Mouse (Mus musculus) forebrain, embryonic 10.5 days (tissue): ENCODE data around the gene Cygb. TPM values are rescaled to one million over a fixed set of nuclear protein-coding genes. Genes with fewer than 3 reads are reported as not detected.

Experiments
- DNase-seq: peaks from one replicate; pipeline ENCODE4 v3.0.0-alpha.2; 2017; ENCODE audit warnings: low spot score; ENCODE audit errors: extremely low spot score
- H3K27ac ChIP-seq: fragments of 300-500 bp; sonication (generic); 2 replicates; pipeline ENCODE4 v1.5.1; 2016; ENCODE audit warnings: mild to moderate bottlenecking
- H3K27me3 ChIP-seq: fragments of 300-500 bp; sonication (generic); 2 replicates; pipeline ENCODE4 v1.6.1; 2016; ENCODE audit warnings: mild to moderate bottlenecking; ENCODE audit not compliant: poor library complexity, severe bottlenecking
- H3K36me3 ChIP-seq: fragments of 300-500 bp; sonication (generic); replicated peaks from 2 replicates; pipeline ENCODE4 v1.6.1; 2016; ENCODE audit warnings: mild to moderate bottlenecking, moderate library complexity
- H3K4me1 ChIP-seq: fragments of 300-500 bp; sonication (generic); 2 replicates; pipeline ENCODE4 v1.6.1; 2016
- H3K4me3 ChIP-seq: fragments of 300-500 bp; sonication (generic); 2 replicates; pipeline ENCODE4 v1.5.1; 2016; ENCODE audit warnings: mild to moderate bottlenecking, moderate library complexity
- H3K9me3 ChIP-seq: fragments of 300-500 bp; sonication (generic); 2 replicates; pipeline ENCODE4 v1.6.1; 2016; ENCODE audit warnings: mild to moderate bottlenecking, moderate library complexity
- WGBS: fragments of 180-500 bp; shearing (Covaris S2); methylation state at CpG from one replicate; pipeline ENCODE4 v1.1.7; 2016; 5-methylcytosine and 5-hydroxymethylcytosine counted together
- polyA plus RNA-seq: library from polyadenylated mRNA; unstranded; fragments of >200 nt; fragmentation: Nextera tagmentation; extraction: Ambion mirVana; gene quantifications from 2 replicates; pipeline ENCODE4 v1.2.1, GENCODE M21; 2016

Cygb gene
- polyA plus RNA-seq, 1 experiment from 2014 or later = 2.5 TPM

- 86% methylated on average over 9 of the region's 9 CpGs for WGBS
- 0 out of 2 replicates have a peak overlapping the region, but pooled peaks have one; percentile 56 for H3K27ac ChIP-seq
- no peaks in the 10 kb centered on the region for H3K9me3 ChIP-seq
- H3K4me1 ChIP-seq = peaks cover 68% of the 10 kb centered on the region
- H3K27me3 ChIP-seq = peaks cover 64% of the 10 kb centered on the region
- H3K36me3 ChIP-seq = no peaks in the 10 kb centered on the region
- no peak for DNase-seq
- H3K4me3 ChIP-seq = no peak overlapping the region
Observed at GRCm38 (mm10) chr11:116660181-116660580, 6.1 kb upstream of the Cygb start.

- Histone ChIP-seq H3K27me3 (peaks cover 72% of the 10 kb centered on the region), H3K9me3 (no peaks in the 10 kb centered on the region), H3K27ac (peak overlapping the region; percentile 56), H3K4me3 (no peak overlapping the region), H3K4me1 (peaks cover 67% of the 10 kb centered on the region), H3K36me3 (no peaks in the 10 kb centered on the region)
- 83% methylated on average over 15 of the region's 15 CpGs for WGBS
- DNase-seq = no peak
Observed at GRCm38 (mm10) chr11:116659027-116659621, 5.0 kb upstream of the Cygb start.

- H3K27ac ChIP-seq = peak overlapping the region; percentile 90
- peaks cover 72% of the 10 kb centered on the region for H3K27me3 ChIP-seq
- peaks cover 68% of the 10 kb centered on the region for H3K4me1 ChIP-seq
- no peak for DNase-seq
- 62% methylated on average over 10 of the region's 10 CpGs for WGBS
- no peaks in the 10 kb centered on the region for H3K9me3 ChIP-seq
- peak overlapping the region; percentile 47 for H3K4me3 ChIP-seq
- H3K36me3 ChIP-seq = no peaks in the 10 kb centered on the region
Observed at GRCm38 (mm10) chr11:116658238-116658637, 4.1 kb upstream of the Cygb start.

DNA sequence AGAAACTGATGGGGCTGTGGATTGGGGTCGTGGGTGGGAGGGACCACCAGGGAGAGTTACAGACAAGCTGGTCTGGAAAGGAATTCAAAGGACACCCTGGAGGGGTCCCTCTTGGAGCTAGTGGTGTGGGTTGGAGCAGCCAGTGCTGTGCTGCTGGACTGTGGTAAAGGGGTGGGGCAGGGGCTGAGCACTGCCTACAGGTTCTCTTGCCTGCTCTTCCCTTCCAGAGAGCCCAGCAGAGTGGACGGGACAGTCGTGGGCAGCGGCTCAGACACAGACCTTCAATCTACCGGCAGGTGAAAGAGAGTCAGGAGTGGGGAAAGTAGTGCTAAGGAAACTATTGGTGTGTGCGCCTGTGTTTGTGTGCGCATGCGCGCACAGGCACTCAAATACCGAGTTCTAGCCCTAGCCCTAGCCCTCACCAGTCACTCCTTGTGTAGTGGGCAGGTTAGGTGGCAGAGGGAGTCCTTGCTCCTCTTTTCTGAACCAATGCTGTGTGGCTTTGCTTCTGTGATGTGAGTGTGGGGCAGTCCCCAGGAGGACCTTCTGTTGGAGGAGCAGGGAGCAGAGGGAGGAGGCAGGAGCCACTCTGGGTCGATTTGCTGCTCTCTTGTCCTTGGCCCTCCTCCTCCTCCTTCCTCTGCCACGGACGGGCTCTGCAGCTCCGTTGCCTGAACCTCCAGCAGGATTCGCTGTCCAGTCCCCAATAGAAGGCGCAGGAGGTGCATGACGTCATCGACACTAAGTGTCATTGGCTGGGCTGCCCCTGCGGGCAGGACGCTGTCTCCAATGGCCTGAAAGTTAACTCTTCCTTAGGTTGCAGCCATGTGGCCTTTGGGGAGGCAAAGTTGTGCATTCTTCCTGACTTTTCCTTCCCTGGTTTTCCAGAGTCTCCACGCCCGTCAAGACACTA is 3.5 kb upstream of the Cygb start:
- H3K4me1 ChIP-seq = peaks cover 68% of the 10 kb centered on the region
- H3K36me3 ChIP-seq = no peaks in the 10 kb centered on the region
- H3K27me3 ChIP-seq = peaks cover 72% of the 10 kb centered on the region
- H3K4me3 ChIP-seq = peak overlapping the region; percentile 47
- 10% methylated on average over 22 of the region's 22 CpGs for WGBS
- no peaks in the 10 kb centered on the region for H3K9me3 ChIP-seq
- H3K27ac ChIP-seq = peak overlapping the region; percentile 90
- peak; percentile 93 for DNase-seq

GRCm38 (mm10) chr11:116656348-116657191 is 2.5 kb upstream of the Cygb start:
- Histone ChIP-seq H3K4me3 (peak overlapping the region; percentile 47; the same call in 1 of the 2 replicates), H3K4me1 (peaks cover 68% of the 10 kb centered on the region), H3K27ac (peak overlapping the region; percentile 90), H3K27me3 (peaks cover 72% of the 10 kb centered on the region), H3K9me3 (no peaks in the 10 kb centered on the region), H3K36me3 (no peaks in the 10 kb centered on the region)
- DNase-seq = no peak
- WGBS = 80% methylated on average over 16 of the region's 16 CpGs

GRCm38 (mm10) chr11:116653709-116654221 is 348 bp downstream of the Cygb start:
- Histone ChIP-seq H3K4me3 (peak overlapping the region; percentile 65), H3K27me3 (peaks cover 75% of the 10 kb centered on the region), H3K4me1 (peaks cover 66% of the 10 kb centered on the region), H3K9me3 (no peaks in the 10 kb centered on the region), H3K27ac (peak overlapping the region; percentile 74), H3K36me3 (no peaks in the 10 kb centered on the region)
- peak; percentile 55 for DNase-seq
- WGBS = 1% methylated on average over 47 of the region's 47 CpGs

DNA sequence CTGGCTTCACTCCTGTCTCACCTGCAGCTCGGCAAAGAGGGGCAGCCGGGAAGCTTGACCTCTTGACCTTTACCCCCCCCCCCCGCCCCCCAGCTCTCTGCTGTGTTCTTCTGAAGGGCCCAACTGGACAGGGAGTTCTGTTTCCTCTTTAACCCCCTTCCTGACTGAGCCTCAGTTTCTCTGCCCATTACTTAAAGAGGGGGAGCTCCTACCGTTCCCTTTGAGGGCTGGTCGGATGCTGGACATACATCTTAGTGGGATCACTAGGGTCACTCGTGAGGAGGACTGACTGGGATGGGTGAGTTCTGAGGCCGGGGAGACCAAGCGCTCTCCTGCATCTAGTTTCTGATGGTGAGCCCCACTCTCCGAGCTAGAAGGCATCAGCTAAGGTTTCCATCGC is 879 bp downstream of the Cygb start, which contains the start of gene Prcd:
TSS of gene Prcd (plus strand) at position 301 of the 400 bp plus-strand sequence.
- peaks cover 69% of the 10 kb centered on the region for H3K4me1 ChIP-seq
- H3K27ac ChIP-seq = peak within 1 kb of the TSS; percentile 74
- no peaks in the 10 kb centered on the region for H3K36me3 ChIP-seq
- DNase-seq = no peak
- no peaks in the 10 kb centered on the region for H3K9me3 ChIP-seq
- H3K4me3 ChIP-seq = peak within 1 kb of the TSS; percentile 65
- 8% methylated on average over 10 of the region's 10 CpGs for WGBS
- H3K27me3 ChIP-seq = peaks cover 76% of the 10 kb centered on the region

DNA sequence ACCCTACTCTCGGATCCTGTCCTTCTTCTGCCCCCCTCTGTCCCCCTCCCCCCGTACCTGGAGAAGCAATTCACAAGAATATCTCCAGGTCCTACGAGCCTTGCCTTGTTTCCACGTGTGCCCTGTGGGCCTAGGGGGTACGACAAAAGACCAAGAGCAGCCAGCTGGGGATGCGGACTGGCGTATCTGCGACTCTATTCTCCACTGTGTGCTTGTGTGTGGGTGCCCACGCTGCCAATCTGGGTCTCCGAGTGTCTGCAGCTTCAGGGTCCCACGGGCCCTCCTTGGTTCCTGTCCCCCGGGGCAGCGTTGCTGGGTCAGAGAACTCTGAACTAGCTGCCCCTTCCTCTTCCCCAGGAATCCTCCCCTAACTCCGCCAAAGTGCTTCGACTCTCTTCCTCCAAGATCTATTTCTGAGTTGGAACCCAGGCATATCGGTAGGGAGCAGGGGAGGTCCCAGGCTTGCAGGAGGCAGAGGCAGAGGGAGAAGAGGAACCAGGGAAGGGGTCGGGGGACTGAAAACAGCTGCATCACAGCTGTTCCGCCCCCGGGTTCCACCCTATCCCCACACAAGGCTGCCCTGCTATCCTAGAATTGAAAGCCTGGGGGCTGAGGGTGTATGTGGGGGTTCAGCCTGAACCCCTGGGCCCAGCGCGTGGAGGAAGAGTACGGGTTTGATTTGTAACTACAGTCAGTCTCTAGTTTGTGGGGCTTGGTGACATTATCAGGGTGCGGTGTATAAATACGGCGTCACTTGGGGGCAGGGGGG is 1.6 kb downstream of the Cygb start:
- WGBS = 65% methylated on average over 25 of the region's 25 CpGs
- Histone ChIP-seq H3K9me3 (no peaks in the 10 kb centered on the region), H3K27ac (no peak overlapping the region), H3K36me3 (no peaks in the 10 kb centered on the region), H3K4me3 (peak overlapping the region; percentile 65; the same call in 1 of the 2 replicates), H3K27me3 (peaks cover 76% of the 10 kb centered on the region), H3K4me1 (peaks cover 69% of the 10 kb centered on the region)
- DNase-seq = no peak

- 85% methylated on average over 8 of the region's 8 CpGs for WGBS
- peaks cover 82% of the 10 kb centered on the region for H3K27me3 ChIP-seq
- H3K4me3 ChIP-seq = no peak overlapping the region
- peaks cover 69% of the 10 kb centered on the region for H3K4me1 ChIP-seq
- H3K36me3 ChIP-seq = no peaks in the 10 kb centered on the region
- DNase-seq = no peak
- no peaks in the 10 kb centered on the region for H3K9me3 ChIP-seq
- no peak overlapping the region for H3K27ac ChIP-seq
Observed at GRCm38 (mm10) chr11:116651339-116651738, 2.8 kb downstream of the Cygb start.

- WGBS = 89% methylated on average over 8 of the region's 8 CpGs
- no peak for DNase-seq
- no peak overlapping the region for H3K27ac ChIP-seq
- no peaks in the 10 kb centered on the region for H3K9me3 ChIP-seq
- H3K4me3 ChIP-seq = no peak overlapping the region
- peaks cover 82% of the 10 kb centered on the region for H3K27me3 ChIP-seq
- no peaks in the 10 kb centered on the region for H3K36me3 ChIP-seq
- H3K4me1 ChIP-seq = peaks cover 73% of the 10 kb centered on the region
Observed at GRCm38 (mm10) chr11:116650811-116651210, 3.3 kb downstream of the Cygb start.

GRCm38 (mm10) chr11:116649711-116650337 is 4.3 kb downstream of the Cygb start:
- no peak overlapping the region for H3K4me3 ChIP-seq
- H3K9me3 ChIP-seq = no peaks in the 10 kb centered on the region
- no peak overlapping the region; the same call in 1 of the 2 replicates for H3K27ac ChIP-seq
- peaks cover 83% of the 10 kb centered on the region for H3K27me3 ChIP-seq
- WGBS = 88% methylated on average over 13 of the region's 13 CpGs
- peaks cover 82% of the 10 kb centered on the region for H3K4me1 ChIP-seq
- H3K36me3 ChIP-seq = no peaks in the 10 kb centered on the region
- DNase-seq = no peak
